Mouse (Mus musculus) neural tube, embryonic 11.5 days (tissue): ENCODE results near the gene Vil1. TPM values are rescaled to one million over a fixed set of nuclear protein-coding genes. Genes with fewer than 3 reads are reported as not detected.
"Not testable (repeated sequence)": the region's sequence is repeated elsewhere in the genome, so short reads cannot be mapped to it uniquely, and the experiment has no call there.

Source experiments
- ATAC-seq: fragments of 200-750 bp; cut with Nextera tagmentation; 2 replicates; pipeline ENCODE4 v1.8.0; 2017; ENCODE audit warnings: moderate number of reproducible peaks, mild to moderate bottlenecking, moderate TSS enrichment, moderate library complexity; ENCODE audit not compliant: insufficient read depth, low FRiP score, low TSS enrichment
- DNase-seq: peaks from one replicate; pipeline ENCODE4 v3.0.0-alpha.2; 2015; ENCODE audit warnings: low spot score
- H3K27ac ChIP-seq: fragments of 300-500 bp; sonication (generic); 2 replicates; pipeline ENCODE4 v1.5.1; 2014; ENCODE audit warnings: low read depth, mild to moderate bottlenecking, low read length
- H3K27me3 ChIP-seq: fragments of 300-500 bp; sonication (generic); 2 replicates; pipeline ENCODE4 v1.6.1; 2014; ENCODE audit warnings: mild to moderate bottlenecking, low read length, mixed read lengths; ENCODE audit not compliant: control insufficient read depth, insufficient read depth
- H3K36me3 ChIP-seq: fragments of 300-500 bp; sonication (generic); 2 replicates; pipeline ENCODE4 v1.6.1; 2014; ENCODE audit warnings: mild to moderate bottlenecking, low read length, moderate library complexity, mixed read lengths; ENCODE audit not compliant: control insufficient read depth, insufficient read depth
- H3K4me1 ChIP-seq: fragments of 300-500 bp; sonication (generic); 2 replicates; pipeline ENCODE4 v1.6.1; 2014; ENCODE audit warnings: low read length, mixed read lengths; ENCODE audit not compliant: control insufficient read depth, insufficient read depth
- H3K4me2 ChIP-seq: fragments of 300-500 bp; sonication (generic); 2 replicates; pipeline ENCODE4 v1.6.1; 2014; ENCODE audit warnings: low read depth, mild to moderate bottlenecking, moderate library complexity
- H3K4me3 ChIP-seq: fragments of 300-500 bp; sonication (generic); 2 replicates; pipeline ENCODE4 v1.5.1; 2014; ENCODE audit warnings: low read depth, low read length
- H3K9ac ChIP-seq: fragments of 300-500 bp; sonication (generic); 2 replicates; pipeline ENCODE4 v1.6.1; 2014; ENCODE audit warnings: mild to moderate bottlenecking, low read length
- H3K9me3 ChIP-seq: fragments of 300-500 bp; sonication (generic); 2 replicates; pipeline ENCODE4 v1.6.1; 2016; ENCODE audit warnings: low read length; ENCODE audit not compliant: control insufficient read depth
- WGBS: fragments of 180-500 bp; shearing (Covaris S2); extraction: QIAGEN DNeasy Blood & Tissue Kit; methylation state at CpG from one replicate; pipeline ENCODE4 v1.1.7; 2014; 5-methylcytosine and 5-hydroxymethylcytosine counted together
- polyA plus RNA-seq: library from polyadenylated mRNA; unstranded; fragments of >200 nt; fragmentation: Nextera tagmentation; extraction: Ambion mirVana; gene quantifications from 2 replicates; pipeline ENCODE4 v1.2.1, GENCODE M21; 2014

The Vil1 gene
- polyA plus RNA-seq, 1 experiment from 2014 or later, result 0.09 TPM

- ATAC-seq (no peak), DNase-seq (no peak)
- no peak overlapping the region for H3K27ac ChIP-seq
- WGBS, result 94% methylated on average over 12 of the region's 13 CpGs
- peaks cover 10% of the 10 kb centered on the region for H3K4me1 ChIP-seq
- H3K36me3 ChIP-seq, result peaks cover 7% of the 10 kb centered on the region; the same call in 1 of the 2 replicates
- H3K4me2 ChIP-seq, result no peak overlapping the region
- no peak overlapping the region for H3K4me3 ChIP-seq
- no peaks in the 10 kb centered on the region for H3K9me3 ChIP-seq
- no peak overlapping the region for H3K9ac ChIP-seq
- 0 out of 2 replicates have a peak, but pooled peaks cover 4% of the 10 kb centered on the region for H3K27me3 ChIP-seq
Observed at GRCm38 (mm10) chr1:74395290-74395689, 13.9 kb upstream of the Vil1 start.

- not testable (repeated sequence) for H3K27me3 ChIP-seq, DNase-seq, H3K9ac ChIP-seq, H3K36me3 ChIP-seq, ATAC-seq, H3K9me3 ChIP-seq, H3K4me1 ChIP-seq
- peak overlapping the region; percentile 70 for H3K4me2 ChIP-seq
- peak overlapping the region; percentile 42 for H3K4me3 ChIP-seq
- 0 out of 2 replicates have a peak overlapping the region, but pooled peaks have one; percentile 42 for H3K27ac ChIP-seq
- WGBS, result 12% methylated on average over 11 of the region's 12 CpGs
Observed at GRCm38 (mm10) chr1:74396456-74397222, 12.5 kb upstream of the Vil1 start.

- Histone ChIP-seq H3K27me3 (no peaks in the 10 kb centered on the region), H3K9me3 (no peaks in the 10 kb centered on the region), H3K4me1 (peaks cover 7% of the 10 kb centered on the region), H3K36me3 (peaks cover 7% of the 10 kb centered on the region; the same call in 1 of the 2 replicates), H3K9ac (peak overlapping the region; percentile 50), H3K4me3 (peak overlapping the region; percentile 42), H3K27ac (peak overlapping the region; percentile 64), H3K4me2 (peak overlapping the region; percentile 70)
- under 1% methylated on average over 41 of the region's 41 CpGs for WGBS
- peak; percentile 89 for ATAC-seq
- DNase-seq, result peak; percentile 96
Observed at GRCm38 (mm10) chr1:74397268-74397918, 11.8 kb upstream of the Vil1 start.

- Histone ChIP-seq H3K36me3 (peaks cover 7% of the 10 kb centered on the region; the same call in 1 of the 2 replicates), H3K4me2 (peak overlapping the region; percentile 70), H3K27ac (peak overlapping the region; percentile 64), H3K4me3 (peak overlapping the region; percentile 42), H3K9ac (peak overlapping the region; percentile 50), H3K27me3 (no peaks in the 10 kb centered on the region), H3K4me1 (peaks cover under 1% of the 10 kb centered on the region), H3K9me3 (no peaks in the 10 kb centered on the region)
- DNase-seq, result peak; percentile 73
- 3% methylated on average over 11 of the region's 11 CpGs for WGBS
- ATAC-seq, result peak; percentile 57
Observed at GRCm38 (mm10) chr1:74397919-74398451, 11.2 kb upstream of the Vil1 start.

GRCm38 (mm10) chr1:74400531-74400930 lies 8.6 kb upstream of the Vil1 start:
- Histone ChIP-seq H3K27ac (no peak overlapping the region), H3K27me3 (no peaks in the 10 kb centered on the region), H3K36me3 (no peaks in the 10 kb centered on the region), H3K4me1 (no peaks in the 10 kb centered on the region), H3K4me2 (no peak overlapping the region), H3K9me3 (no peaks in the 10 kb centered on the region), H3K9ac (no peak overlapping the region), H3K4me3 (no peak overlapping the region)
- ATAC-seq (no peak), DNase-seq (no peak)
- 91% methylated on average over 3 of the region's 3 CpGs for WGBS

GRCm38 (mm10) chr1:74401015-74401702 lies 8.0 kb upstream of the Vil1 start:
- 57% methylated on average over 16 of the region's 16 CpGs for WGBS
- no peak for DNase-seq

GRCm38 (mm10) chr1:74404206-74404605 lies 5.0 kb upstream of the Vil1 start:
- Histone ChIP-seq H3K4me2 (no peak overlapping the region), H3K27me3 (no peaks in the 10 kb centered on the region), H3K36me3 (no peaks in the 10 kb centered on the region), H3K27ac (no peak overlapping the region), H3K9ac (no peak overlapping the region), H3K4me1 (no peaks in the 10 kb centered on the region), H3K9me3 (no peaks in the 10 kb centered on the region), H3K4me3 (no peak overlapping the region)
- no peak for ATAC-seq
- DNase-seq, result no peak
- WGBS, result 95% methylated on average over 4 of the region's 4 CpGs

More at GRCm38 (mm10) chr1:74401015-74401702, 8.0 kb upstream of the Vil1 start:
- H3K9me3 ChIP-seq, result no peaks in the 10 kb centered on the region
- H3K27me3 ChIP-seq, result no peaks in the 10 kb centered on the region
- ATAC-seq, result no peak
- H3K9ac ChIP-seq, result no peak overlapping the region
- no peak overlapping the region for H3K27ac ChIP-seq
- no peaks in the 10 kb centered on the region for H3K36me3 ChIP-seq
- no peak overlapping the region for H3K4me2 ChIP-seq
- no peak overlapping the region for H3K4me3 ChIP-seq
- H3K4me1 ChIP-seq, result no peaks in the 10 kb centered on the region

- H3K4me1 ChIP-seq, result no peaks in the 10 kb centered on the region
- no peak overlapping the region for H3K27ac ChIP-seq
- no peak overlapping the region for H3K4me3 ChIP-seq
- no peak overlapping the region for H3K9ac ChIP-seq
- DNase-seq (no peak), ATAC-seq (no peak)
- H3K9me3 ChIP-seq, result no peaks in the 10 kb centered on the region
- no peaks in the 10 kb centered on the region for H3K27me3 ChIP-seq
- 63% methylated on average over 2 of the region's 2 CpGs for WGBS
- no peaks in the 10 kb centered on the region for H3K36me3 ChIP-seq
- H3K4me2 ChIP-seq, result no peak overlapping the region
Observed at GRCm38 (mm10) chr1:74411753-74412325, 2.7 kb downstream of the Vil1 start.
